In genomic region chr10:95347776-95348175, GRCm38 (mm10) we compare ENCODE assay signal across 20 mouse cellular contexts. TPM values are rescaled to one million over a fixed set of nuclear protein-coding genes. Genes with fewer than 3 reads are reported as not detected.
A peak's percentile ranks its signal among the peaks of the same experiment; 100 is the strongest.
DNase-seq lines count a peak whose midpoint lies in the region; TF ChIP-seq lines count a peak whose summit lies in the region.
"Had no signal": no experiment of that assay in that cellular context is flagged by ENCODE, and none has a peak within 500 bp of the region (broad histone marks: within the 10 kb centered on the region; RNA-seq: fewer than 3 reads in every experiment).

No protein-coding gene starts in this region.

- H3K27me3 ChIP-seq in heart, adult 2 months (ENCODE audit: control insufficient read depth, insufficient read depth, low read length) = no peaks in the 10 kb centered on the region
- H3K27me3 ChIP-seq: CH12.LX, Patski had no signal

- DNase-seq in heart, adult 11 months = peak; percentile 24
- DNase-seq in heart, adult 8-10 months (ENCODE audit: low spot score) = no peak
- peak; percentile 36 for DNase-seq in 3134 (ENCODE audit: extremely low read depth, insufficient read length, low spot score)
- peak; percentile 60 for DNase-seq in 3T3-L1 (ENCODE audit: low read depth, low spot score)
- DNase-seq in NIH3T3 (ENCODE audit: low read depth) = peak; percentile 61
- no peak for DNase-seq in heart, adult 2 months
- DNase-seq in T-cell, adult 2 months (ENCODE audit: low spot score) = no peak
- DNase-seq in left cerebral cortex, adult 8-10 months (ENCODE audit: low spot score in 2 of 2) = no peak
- DNase-seq: adrenal gland, adult 8-10 months; adrenal gland, postnatal 25 days; B cell, adult 2 months; cerebellum, adult 11 months; cerebellum, adult 11-12 months; cerebellum, adult 18-20 months; cerebellum, adult 2 months; cerebellum, adult 8-10 months; cerebellum, adult 9-10 months had no signal

- H3K79me2 ChIP-seq in heart, adult 2 months (replicated peaks; ENCODE audit: control insufficient read depth, insufficient read depth, low read length) = no peaks in the 10 kb centered on the region

- intact Hi-C loops in heart, adult 2 months (cut with DNase I) = no loop called here

- H3K9ac ChIP-seq in heart, adult 2 months (ENCODE audit: low read depth, low read length) = no peak overlapping the region

- H3K4me3 ChIP-seq in heart, adult 2 months = no peak overlapping the region

- 93% methylated on average over 3 of the region's 3 CpGs for WGBS in heart, adult 2 months

- H3K27ac ChIP-seq in heart, adult 2 months = no peak overlapping the region

- H3K36me3 ChIP-seq in heart, adult 2 months (ENCODE audit: control insufficient read depth, insufficient read depth, low read length) = no peaks in the 10 kb centered on the region
- H3K36me3 ChIP-seq: G1E had no signal

- TF ChIP-seq EP300 in heart, adult 2 months (IDR thresholded peaks at IDR 0.05; ENCODE audit: insufficient read depth, low read depth, low read length) = no peak

- no peaks in the 10 kb centered on the region for H3K4me1 ChIP-seq in heart, adult 2 months (ENCODE audit: control insufficient read depth, insufficient read depth, low read length)

- no peak for TF ChIP-seq POLR2A in heart, adult 2 months (IDR thresholded peaks at IDR 0.05; ENCODE audit: insufficient read depth, low read depth, low read length)

- no peak for TF ChIP-seq CTCF in heart, adult 2 months (IDR thresholded peaks at IDR 0.05)

RNA-seq across cellular contexts. Expression of gene Cradd, which starts 23.8 kb away (rescaled TPM):
- 10 to 100 TPM in 2 of 4 experiments, 1 to 10 TPM in 2; 6.6 to 15.0 (median 10.4) TPM for total RNA-seq in heart, adult 8-10 months (2022)
- 10 to 100 TPM in 1 of 2 experiments, 1 to 10 TPM in 1; 9.9 to 10.3 TPM for total RNA-seq in heart, adult 2 months (2021)
- 15.1 and 15.7 TPM in 2 replicates for polyA plus RNA-seq in heart, adult 2 months (2012; rRNA removed)
- total RNA-seq in left cerebral cortex, adult 8-10 months (2022) = 10 to 100 TPM in 1 of 4 experiments, 1 to 10 TPM in 3; 8.2 to 11.0 (median 9.0) TPM

Comparison
In these comparisons a context has a peak if more than half of its experiments do, and no peak if none do; other contexts are left out.
1. DNase-seq: peak in heart, adult 11 months (single experiment), 3134 (single experiment), 3T3-L1 (single experiment) and NIH3T3 (single experiment); none in heart, adult 8-10 months (single experiment), heart, adult 2 months (0 of 2), T-cell, adult 2 months (single experiment) and left cerebral cortex, adult 8-10 months (0 of 2).